Mouse (Mus musculus): ENCODE data around the gene Gtsf1.

- TF ChIP-seq POLR2A (IDR thresholded peaks at IDR 0.05; ENCODE audit: extremely low read depth, insufficient read depth, low read length) (no peak), CTCF (IDR thresholded peaks at IDR 0.05; ENCODE audit: low read depth, low read length) (no peak)
Measured at GRCm38 (mm10) chr15:103382075-103382474, 48.2 kb downstream of the Gtsf1 start.
